Mouse (Mus musculus) midbrain, embryonic 16.5 days (tissue): Measurements from ENCODE around the gene Erbb4. TPM values are rescaled to one million over a fixed set of nuclear protein-coding genes. Genes with fewer than 3 reads are reported as not detected.

Experiments used
- ATAC-seq: fragments of 200-750 bp; cut with Nextera tagmentation; 2 replicates; pipeline ENCODE4 v1.8.0; 2017; ENCODE audit warnings: moderate TSS enrichment
- H3K27ac ChIP-seq: fragments of 300-500 bp; sonication (generic); 2 replicates; pipeline ENCODE4 v1.5.1; 2014; ENCODE audit warnings: mild to moderate bottlenecking, low read length, mixed read lengths
- H3K27me3 ChIP-seq: fragments of 300-500 bp; sonication (generic); 2 replicates; pipeline ENCODE4 v1.6.1; 2014; ENCODE audit warnings: low read depth, low read length, mixed read lengths; ENCODE audit not compliant: control insufficient read depth, insufficient read depth
- H3K36me3 ChIP-seq: fragments of 300-500 bp; sonication (generic); 2 replicates; pipeline ENCODE4 v1.6.1; 2014; ENCODE audit warnings: mild to moderate bottlenecking, low read length, moderate library complexity, mixed read lengths; ENCODE audit not compliant: control insufficient read depth, insufficient read depth
- H3K4me1 ChIP-seq: fragments of 300-500 bp; sonication (generic); 2 replicates; pipeline ENCODE4 v1.6.1; 2014; ENCODE audit warnings: mild to moderate bottlenecking, low read length, mixed read lengths; ENCODE audit not compliant: control insufficient read depth, insufficient read depth
- H3K4me2 ChIP-seq: fragments of 300-500 bp; sonication (generic); 2 replicates; pipeline ENCODE4 v1.6.1; 2014; ENCODE audit warnings: mild to moderate bottlenecking, low read length, mixed read lengths
- H3K4me3 ChIP-seq: fragments of 300-500 bp; sonication (generic); 2 replicates; pipeline ENCODE4 v1.5.1; 2014; ENCODE audit warnings: low read depth, mild to moderate bottlenecking, low read length, moderate library complexity, mixed read lengths
- H3K9ac ChIP-seq: fragments of 300-500 bp; sonication (generic); 2 replicates; pipeline ENCODE4 v1.6.1; 2014; ENCODE audit warnings: low read depth, low read length, mixed read lengths
- H3K9me3 ChIP-seq: fragments of 300-500 bp; sonication (generic); replicated peaks from 2 replicates; pipeline ENCODE4 v1.6.1; 2014; ENCODE audit warnings: mild to moderate bottlenecking, low read length, mixed read lengths; ENCODE audit not compliant: control insufficient read depth, poor library complexity, severe bottlenecking
- WGBS: fragments of 180-500 bp; shearing (Covaris S2); extraction: QIAGEN DNeasy Blood & Tissue Kit; methylation state at CpG from one replicate; pipeline ENCODE4 v1.1.7; 2014; 5-methylcytosine and 5-hydroxymethylcytosine counted together
- polyA plus RNA-seq: library from polyadenylated mRNA; unstranded; fragments of >200 nt; fragmentation: Nextera tagmentation; extraction: Ambion mirVana; gene quantifications from 2 replicates; pipeline ENCODE4 v1.2.1, GENCODE M21; 2015

Erbb4 gene
- polyA plus RNA-seq, 1 experiment from 2014 or later, result 10.5 TPM

- Histone ChIP-seq H3K4me1 (no peaks in the 10 kb centered on the region), H3K4me2 (no peak overlapping the region), H3K36me3 (no peaks in the 10 kb centered on the region), H3K4me3 (no peak overlapping the region), H3K27me3 (no peaks in the 10 kb centered on the region), H3K27ac (no peak overlapping the region), H3K9ac (no peak overlapping the region), H3K9me3 (no peaks in the 10 kb centered on the region)
- WGBS, result 35% methylated on average over 2 of the region's 2 CpGs
- ATAC-seq, result no peak
Observed at GRCm38 (mm10) chr1:68333714-68334113, 774.1 kb downstream of the Erbb4 start.

GRCm38 (mm10) chr1:68305813-68306212 lies 802.0 kb downstream of the Erbb4 start:
- no peaks in the 10 kb centered on the region for H3K27me3 ChIP-seq
- H3K4me2 ChIP-seq, result no peak overlapping the region
- WGBS, result 90% methylated on average over 4 of the region's 4 CpGs
- ATAC-seq, result no peak
- no peaks in the 10 kb centered on the region for H3K9me3 ChIP-seq
- H3K4me1 ChIP-seq, result no peaks in the 10 kb centered on the region
- no peak overlapping the region for H3K27ac ChIP-seq
- no peak overlapping the region for H3K9ac ChIP-seq
- H3K36me3 ChIP-seq, result no peaks in the 10 kb centered on the region
- no peak overlapping the region for H3K4me3 ChIP-seq

GRCm38 (mm10) chr1:68284443-68284842 lies 823.4 kb downstream of the Erbb4 start:
- no peaks in the 10 kb centered on the region for H3K9me3 ChIP-seq
- H3K9ac ChIP-seq, result no peak overlapping the region
- no peak for ATAC-seq
- H3K4me1 ChIP-seq, result no peaks in the 10 kb centered on the region
- H3K4me2 ChIP-seq, result no peak overlapping the region
- H3K4me3 ChIP-seq, result no peak overlapping the region
- no peaks in the 10 kb centered on the region for H3K27me3 ChIP-seq
- no peaks in the 10 kb centered on the region for H3K36me3 ChIP-seq
- 60% methylated on average over 2 of the region's 2 CpGs for WGBS
- no peak overlapping the region for H3K27ac ChIP-seq

- Histone ChIP-seq H3K4me3 (no peak overlapping the region), H3K9me3 (no peaks in the 10 kb centered on the region), H3K9ac (no peak overlapping the region), H3K36me3 (no peaks in the 10 kb centered on the region), H3K4me1 (no peaks in the 10 kb centered on the region), H3K4me2 (no peak overlapping the region), H3K27ac (no peak overlapping the region), H3K27me3 (no peaks in the 10 kb centered on the region)
- 55% methylated on average over 5 of the region's 5 CpGs for WGBS
- ATAC-seq, result no peak
Observed at GRCm38 (mm10) chr1:68275819-68276218, 832.0 kb downstream of the Erbb4 start.

GRCm38 (mm10) chr1:68178580-68178979 lies 929.3 kb downstream of the Erbb4 start:
- H3K4me3 ChIP-seq, result no peak overlapping the region
- peak; percentile 64; the same call in 1 of the 2 replicates for ATAC-seq
- H3K4me2 ChIP-seq, result no peak overlapping the region
- no peak overlapping the region for H3K27ac ChIP-seq
- H3K27me3 ChIP-seq, result no peaks in the 10 kb centered on the region
- no peak overlapping the region for H3K9ac ChIP-seq
- H3K36me3 ChIP-seq, result no peaks in the 10 kb centered on the region
- H3K4me1 ChIP-seq, result no peaks in the 10 kb centered on the region
- 12% methylated on average over 3 of the region's 3 CpGs for WGBS
- H3K9me3 ChIP-seq, result no peaks in the 10 kb centered on the region

- Histone ChIP-seq H3K4me1 (no peaks in the 10 kb centered on the region), H3K27ac (no peak overlapping the region), H3K36me3 (no peaks in the 10 kb centered on the region), H3K27me3 (no peaks in the 10 kb centered on the region), H3K4me3 (no peak overlapping the region), H3K4me2 (no peak overlapping the region), H3K9me3 (no peaks in the 10 kb centered on the region), H3K9ac (no peak overlapping the region)
- ATAC-seq, result no peak
- 24% methylated on average over 1 of the region's 1 CpGs for WGBS
Observed at GRCm38 (mm10) chr1:68155253-68155652, 952.6 kb downstream of the Erbb4 start.

- no peaks in the 10 kb centered on the region for H3K4me1 ChIP-seq
- no peaks in the 10 kb centered on the region for H3K9me3 ChIP-seq
- H3K4me3 ChIP-seq, result no peak overlapping the region
- H3K36me3 ChIP-seq, result no peaks in the 10 kb centered on the region
- H3K27me3 ChIP-seq, result no peaks in the 10 kb centered on the region
- whole genome bisulfite sequencing, result 94% methylated on average over 2 of the region's 2 CpGs
- no peak overlapping the region for H3K9ac ChIP-seq
- H3K27ac ChIP-seq, result no peak overlapping the region
- H3K4me2 ChIP-seq, result no peak overlapping the region
- no peak for ATAC-seq
Observed at GRCm38 (mm10) chr1:68150572-68150971, 957.3 kb downstream of the Erbb4 start.

GRCm38 (mm10) chr1:68142562-68143350 lies 965.1 kb downstream of the Erbb4 start:
- no peak for ATAC-seq
- H3K9me3 ChIP-seq, result no peaks in the 10 kb centered on the region
- WGBS, result 59% methylated on average over 7 of the region's 7 CpGs
- no peaks in the 10 kb centered on the region for H3K4me1 ChIP-seq
- no peak overlapping the region for H3K9ac ChIP-seq
- H3K4me2 ChIP-seq, result no peak overlapping the region
- no peaks in the 10 kb centered on the region for H3K36me3 ChIP-seq
- no peak overlapping the region for H3K27ac ChIP-seq
- no peaks in the 10 kb centered on the region for H3K27me3 ChIP-seq
- H3K4me3 ChIP-seq, result no peak overlapping the region

- Histone ChIP-seq H3K9ac (no peak overlapping the region), H3K4me1 (no peaks in the 10 kb centered on the region), H3K27ac (no peak overlapping the region), H3K27me3 (no peaks in the 10 kb centered on the region), H3K4me3 (no peak overlapping the region), H3K9me3 (no peaks in the 10 kb centered on the region), H3K4me2 (no peak overlapping the region), H3K36me3 (no peaks in the 10 kb centered on the region)
- no peak for ATAC-seq
Observed at GRCm38 (mm10) chr1:68134943-68135342, 972.9 kb downstream of the Erbb4 start.
